Mouse (Mus musculus): Measurements from ENCODE around the gene Lce1e. TPM values are rescaled to one million over a fixed set of nuclear protein-coding genes. Genes with fewer than 3 reads are reported as not detected.
"Not testable (repeated sequence)": the region's sequence is repeated elsewhere in the genome, so short reads cannot be mapped to it uniquely, and the experiment has no call there.

Lce1e gene
- total and polyA plus RNA-seq, 3 experiments: not detected

- no peaks in the 10 kb centered on the region for H3K36me3 ChIP-seq (replicated peaks in 1 of 2; ENCODE audit: control insufficient read depth in 1 of 2, insufficient read depth in 1 of 2, low read length in 1 of 2)
- no peak overlapping the region for H3K4me3 ChIP-seq (replicated peaks in 1 of 3; ENCODE audit: low read depth in 2 of 3, low read length in 2 of 3, poor library complexity in 1 of 3)
- H3K79me2 ChIP-seq (replicated peaks; ENCODE audit: control insufficient read depth, extremely low read depth, insufficient read depth, poor library complexity, severe bottlenecking): no peaks in the 10 kb centered on the region
- dilution Hi-C loops (cut with MboI; ENCODE audit: extremely low pct_ligation_motif_present, extremely low pct_unique_long_range_greater_than_20kb, low sequenced_read_pairs) (no loop called here), in situ Hi-C loops (cut with MboI; ENCODE audit: low pct_ligation_motif_present, low pct_unique_long_range_greater_than_20kb, low sequenced_read_pairs) (no loop called here)
- TF ChIP-seq POLR2A (IDR thresholded peaks at IDR 0.05; ENCODE audit: low read depth, low read length): no peak
- no peak for TF ChIP-seq NELFE (IDR thresholded peaks at IDR 0.05; ENCODE audit: low read depth, low read length)
- TF ChIP-seq IRF4 (IDR thresholded peaks at IDR 0.05; ENCODE audit: low read depth, low read length): no peak
- no peak for TF ChIP-seq SMC3 (IDR thresholded peaks at IDR 0.05; ENCODE audit: low read depth, low read length)
- TF ChIP-seq MAX (IDR thresholded peaks at IDR 0.05; ENCODE audit: low read length): no peak
- TF ChIP-seq MXI1 (IDR thresholded peaks at IDR 0.05; ENCODE audit: low read depth, low read length): no peak
- TF ChIP-seq ZC3H11A (IDR thresholded peaks at IDR 0.05; ENCODE audit: low read depth, low read length): no peak
- no peak for TF ChIP-seq HCFC1 (IDR thresholded peaks at IDR 0.05; ENCODE audit: low read depth, low read length)
- TF ChIP-seq USF2 (conservative IDR thresholded peaks at IDR 0.05; ENCODE audit: low read depth, low read length): no peak
- no peak for TF ChIP-seq RAD21 (IDR thresholded peaks at IDR 0.05; ENCODE audit: low read depth, low read length)
- no peak for TF ChIP-seq CHD2 (IDR thresholded peaks at IDR 0.05; ENCODE audit: low read length)
- TF ChIP-seq ETS1 (conservative IDR thresholded peaks at IDR 0.05; ENCODE audit: low read depth, low read length): no peak
- TF ChIP-seq CTCF (conservative IDR thresholded peaks at IDR 0.05 in 1 of 2, IDR thresholded peaks at IDR 0.05 in 1 of 2; ENCODE audit: low read depth in 2 of 2, low read length in 2 of 2): no peak
- no peak for TF ChIP-seq E2F4 (IDR thresholded peaks at IDR 0.05; ENCODE audit: insufficient replicate concordance, low read depth, low read length)
- no peak for TF ChIP-seq TBP (conservative IDR thresholded peaks at IDR 0.05; ENCODE audit: low read depth, low read length)
- no peak for TF ChIP-seq ZMIZ1 (IDR thresholded peaks at IDR 0.05; ENCODE audit: low read depth, low read length)
- no peak for TF ChIP-seq MAZ (IDR thresholded peaks at IDR 0.05; ENCODE audit: low read depth, low read length)
- no peak overlapping the region for H3K27ac ChIP-seq (ENCODE audit: insufficient read depth, low read depth)
- H3K9me3 ChIP-seq (replicated peaks; ENCODE audit: low read length): no peaks in the 10 kb centered on the region
- no peaks in the 10 kb centered on the region for H3K4me1 ChIP-seq (ENCODE audit: control insufficient read depth in 1 of 2, insufficient read depth in 2 of 2)
- H3K4me2 ChIP-seq (ENCODE audit: insufficient read depth, low read depth, poor library complexity, severe bottlenecking): no peak overlapping the region
- no peak for DNase-seq (ENCODE audit: extremely low read depth)
- H3K9ac ChIP-seq (ENCODE audit: insufficient read depth, low read depth): no peak overlapping the region
- no peaks in the 10 kb centered on the region for H3K27me3 ChIP-seq (replicated peaks)
Observed at GRCm38 (mm10) chr3:92694613-92695012, 14.3 kb downstream of the Lce1e start.

- dilution Hi-C loops (cut with MboI; ENCODE audit: extremely low pct_ligation_motif_present, extremely low pct_unique_long_range_greater_than_20kb, low sequenced_read_pairs): no loop called here
- no peaks in the 10 kb centered on the region for H3K79me2 ChIP-seq (replicated peaks; ENCODE audit: control insufficient read depth, extremely low read depth, insufficient read depth, poor library complexity, severe bottlenecking)
Observed at GRCm38 (mm10) chr3:92691688-92692087, 17.2 kb downstream of the Lce1e start.

GRCm38 (mm10) chr3:92689154-92689553 is 19.7 kb downstream of the Lce1e start:
- H3K9me3 ChIP-seq (replicated peaks; ENCODE audit: low read length); H3K4me1 ChIP-seq (ENCODE audit: control insufficient read depth in 1 of 2, insufficient read depth in 2 of 2); H3K4me2 ChIP-seq (ENCODE audit: insufficient read depth, low read depth, poor library complexity, severe bottlenecking); DNase-seq (ENCODE audit: extremely low read depth); H3K27me3 ChIP-seq (replicated peaks); H3K27ac ChIP-seq (ENCODE audit: insufficient read depth, low read depth); H3K9ac ChIP-seq (ENCODE audit: insufficient read depth, low read depth); H3K36me3 ChIP-seq (replicated peaks in 1 of 2; ENCODE audit: control insufficient read depth in 1 of 2, insufficient read depth in 1 of 2, low read length in 1 of 2); in situ Hi-C loops (cut with MboI; ENCODE audit: low pct_ligation_motif_present, low pct_unique_long_range_greater_than_20kb, low sequenced_read_pairs); H3K79me2 ChIP-seq (replicated peaks; ENCODE audit: control insufficient read depth, extremely low read depth, insufficient read depth, poor library complexity, severe bottlenecking); dilution Hi-C loops (cut with MboI; ENCODE audit: extremely low pct_ligation_motif_present, extremely low pct_unique_long_range_greater_than_20kb, low sequenced_read_pairs); H3K4me3 ChIP-seq (replicated peaks in 1 of 3; ENCODE audit: low read depth in 2 of 3, low read length in 2 of 3, poor library complexity in 1 of 3): not testable (repeated sequence)

More at GRCm38 (mm10) chr3:92691688-92692087, 17.2 kb downstream of the Lce1e start:
- no peaks in the 10 kb centered on the region for H3K4me1 ChIP-seq (ENCODE audit: control insufficient read depth in 1 of 2, insufficient read depth in 2 of 2)
- H3K9me3 ChIP-seq (replicated peaks; ENCODE audit: low read length): no peaks in the 10 kb centered on the region
- no peak overlapping the region for H3K9ac ChIP-seq (ENCODE audit: insufficient read depth, low read depth)
- no peaks in the 10 kb centered on the region for H3K36me3 ChIP-seq (replicated peaks in 1 of 2; ENCODE audit: control insufficient read depth in 1 of 2, insufficient read depth in 1 of 2, low read length in 1 of 2)
- H3K4me2 ChIP-seq (ENCODE audit: insufficient read depth, low read depth, poor library complexity, severe bottlenecking): no peak overlapping the region
- in situ Hi-C loops (cut with MboI; ENCODE audit: low pct_ligation_motif_present, low pct_unique_long_range_greater_than_20kb, low sequenced_read_pairs): no loop called here
- no peak for TF ChIP-seq IRF4 (IDR thresholded peaks at IDR 0.05; ENCODE audit: low read depth, low read length)
- no peak for TF ChIP-seq USF1 (IDR thresholded peaks at IDR 0.05; ENCODE audit: low read depth, low read length)
- no peak for TF ChIP-seq ZKSCAN1 (IDR thresholded peaks at IDR 0.05; ENCODE audit: borderline replicate concordance, low read depth, low read length)
- no peak for TF ChIP-seq MEF2A (IDR thresholded peaks at IDR 0.05; ENCODE audit: borderline replicate concordance, low read depth, low read length)
- no peak for TF ChIP-seq CTCF (conservative IDR thresholded peaks at IDR 0.05 in 1 of 2, IDR thresholded peaks at IDR 0.05 in 1 of 2; ENCODE audit: low read depth in 2 of 2, low read length in 2 of 2)
- TF ChIP-seq ZC3H11A (IDR thresholded peaks at IDR 0.05; ENCODE audit: low read depth, low read length): no peak
- TF ChIP-seq EP300 (IDR thresholded peaks at IDR 0.05; ENCODE audit: low read length): no peak
- no peak for TF ChIP-seq UBTF (IDR thresholded peaks at IDR 0.05; ENCODE audit: low read depth, low read length)
- TF ChIP-seq MAX (IDR thresholded peaks at IDR 0.05; ENCODE audit: low read length): no peak
- no peaks in the 10 kb centered on the region for H3K27me3 ChIP-seq (replicated peaks)
- H3K4me3 ChIP-seq (replicated peaks in 1 of 3; ENCODE audit: low read depth in 2 of 3, low read length in 2 of 3, poor library complexity in 1 of 3): no peak overlapping the region
- no peak for DNase-seq (ENCODE audit: extremely low read depth)
- H3K27ac ChIP-seq (ENCODE audit: insufficient read depth, low read depth): no peak overlapping the region
